Mouse (Mus musculus): ENCODE data around the gene 2610042L04Rik. TPM values are rescaled to one million over a fixed set of nuclear protein-coding genes. Genes with fewer than 3 reads are reported as not detected.
"Not testable (repeated sequence)": the region's sequence is repeated elsewhere in the genome, so short reads cannot be mapped to it uniquely, and the experiment has no call there.

Gene 2610042L04Rik
- 1 to 10 TPM; 3.1 to 3.4 TPM for total RNA-seq (2021)

- intact Hi-C loops (cut with DNase I), result not testable (repeated sequence)
Observed at GRCm38 (mm10) chr14:4334476-4335080, at the start of gene 2610042L04Rik. Gene 2610042L04Rik, plus strand, starts transcription at chr14:4334763.

GRCm38 (mm10) chr14:4316983-4317382, 17.6 kb upstream of the 2610042L04Rik start, which contains the start of gene Gm3149:
Gene Gm3149, plus strand, starts transcription at chr14:4317283.
- intact Hi-C loops (cut with DNase I); DNase-seq (ENCODE audit: extremely low spot score in 1 of 2, low spot score in 2 of 2): not testable (repeated sequence)

More at GRCm38 (mm10) chr14:4334476-4335080, at the start of gene 2610042L04Rik:
- peak in 1 of 2 experiments; percentile 12 for DNase-seq (ENCODE audit: extremely low spot score in 1 of 2, low spot score in 2 of 2)

- intact Hi-C loops (cut with DNase I); DNase-seq (ENCODE audit: extremely low spot score in 1 of 2, low spot score in 2 of 2): not testable (repeated sequence)
Observed at GRCm38 (mm10) chr14:4335506-4335905, 943 bp downstream of the 2610042L04Rik start.

GRCm38 (mm10) chr14:4368991-4369390, 34.4 kb downstream of the 2610042L04Rik start:
- DNase-seq (ENCODE audit: extremely low spot score in 1 of 2, low spot score in 2 of 2); intact Hi-C loops (cut with DNase I): not testable (repeated sequence)

- peak in 1 of 2 experiments; percentile 18 for DNase-seq (ENCODE audit: extremely low spot score in 1 of 2, low spot score in 2 of 2)
Observed at GRCm38 (mm10) chr14:4369691-4370090, 35.1 kb downstream of the 2610042L04Rik start.

GRCm38 (mm10) chr14:4377871-4378270, 43.3 kb downstream of the 2610042L04Rik start:
- DNase-seq (ENCODE audit: extremely low spot score in 1 of 2, low spot score in 2 of 2); intact Hi-C loops (cut with DNase I): not testable (repeated sequence)

More at GRCm38 (mm10) chr14:4369691-4370090, 35.1 kb downstream of the 2610042L04Rik start:
- intact Hi-C loops (cut with DNase I), result not testable (repeated sequence)

- DNase-seq (ENCODE audit: extremely low spot score in 1 of 2, low spot score in 2 of 2); intact Hi-C loops (cut with DNase I): not testable (repeated sequence)
Observed at GRCm38 (mm10) chr14:4385606-4386005, 51.0 kb downstream of the 2610042L04Rik start.

GRCm38 (mm10) chr14:4392841-4393530, 58.4 kb downstream of the 2610042L04Rik start:
- DNase-seq (ENCODE audit: extremely low spot score in 1 of 2, low spot score in 2 of 2); intact Hi-C loops (cut with DNase I): not testable (repeated sequence)

- intact Hi-C loops (cut with DNase I); DNase-seq (ENCODE audit: extremely low spot score in 1 of 2, low spot score in 2 of 2): not testable (repeated sequence)
Observed at GRCm38 (mm10) chr14:4397226-4397625, 62.7 kb downstream of the 2610042L04Rik start, which contains the start of gene Gm3159. Gene Gm3159, plus strand, starts transcription at chr14:4397526.

- DNase-seq (ENCODE audit: extremely low spot score in 1 of 2, low spot score in 2 of 2); intact Hi-C loops (cut with DNase I): not testable (repeated sequence)
Observed at GRCm38 (mm10) chr14:4398624-4399023, 64.1 kb downstream of the 2610042L04Rik start.

GRCm38 (mm10) chr14:4400115-4400789, 65.7 kb downstream of the 2610042L04Rik start:
- intact Hi-C loops (cut with DNase I); DNase-seq (ENCODE audit: extremely low spot score in 1 of 2, low spot score in 2 of 2): not testable (repeated sequence)

GRCm38 (mm10) chr14:4401245-4401644, 66.7 kb downstream of the 2610042L04Rik start:
- intact Hi-C loops (cut with DNase I); DNase-seq (ENCODE audit: extremely low spot score in 1 of 2, low spot score in 2 of 2): not testable (repeated sequence)

GRCm38 (mm10) chr14:4403840-4404239, 69.3 kb downstream of the 2610042L04Rik start:
- DNase-seq (ENCODE audit: extremely low spot score in 1 of 2, low spot score in 2 of 2); intact Hi-C loops (cut with DNase I): not testable (repeated sequence)

Other genes starting within 250 kb of the 2610042L04Rik start
- 10 to 100 TPM in 1 of 2 experiments, 1 to 10 TPM in 1; 9.7 to 11.1 TPM for gene Gm8108, start 224.2 kb upstream of the 2610042L04Rik start, total RNA-seq (2021)
- gene Gm3127, start 169.7 kb upstream of the 2610042L04Rik start, total RNA-seq (2021), result not detected
- gene Gm2974, start 152.2 kb upstream of the 2610042L04Rik start, total RNA-seq (2021), result 1 to 10 TPM; 4.0 to 4.2 TPM
- gene Gm3138, start 85.1 kb upstream of the 2610042L04Rik start, total RNA-seq (2021), result not detected
- not detected for gene Gm3149, start 17.5 kb upstream of the 2610042L04Rik start, total RNA-seq (2021)
- not detected for gene Gm3159, start 62.8 kb downstream of the 2610042L04Rik start, total RNA-seq (2021)
- gene Gm3164, start 80.7 kb downstream of the 2610042L04Rik start, total RNA-seq (2021), result 1 to 10 TPM; 1.4 to 1.8 TPM
- 1 to 10 TPM in 1 of 2 experiments, not detected in 1; 2.0 TPM for gene Gm3173, start 96.2 kb downstream of the 2610042L04Rik start, total RNA-seq (2021)
- not detected for gene Gm3182, start 147.0 kb downstream of the 2610042L04Rik start, total RNA-seq (2021)
- not detected for gene Gm3047, start 220.6 kb downstream of the 2610042L04Rik start, total RNA-seq (2021)

Data from left cerebral cortex, postnatal 10 days (tissue).